30 mouse cellular contexts compared by ENCODE assay signal in the genomic region with DNA sequence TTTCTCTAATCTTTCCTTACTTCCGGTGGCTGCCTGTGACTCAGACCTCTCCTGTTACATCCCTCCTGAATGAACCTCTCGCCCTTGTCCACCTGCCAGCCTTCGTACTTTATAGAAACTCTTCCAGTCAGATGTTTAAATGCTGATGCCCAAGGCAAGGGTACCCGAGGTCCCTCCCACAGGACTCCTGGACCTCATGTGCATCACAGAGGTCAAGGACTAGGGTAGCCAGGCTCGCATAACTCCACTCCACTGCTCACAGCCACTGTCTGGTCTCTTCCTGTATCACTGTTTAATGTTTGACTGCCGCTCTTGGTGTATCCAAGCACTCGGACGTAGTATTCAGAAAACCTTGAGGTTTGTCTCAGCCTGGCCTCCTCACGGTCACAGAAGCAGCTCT. TPM values are rescaled to one million over a fixed set of nuclear protein-coding genes. Genes with fewer than 3 reads are reported as not detected.
A peak's percentile ranks its signal among the peaks of the same experiment; 100 is the strongest.
DNase-seq lines count a peak whose midpoint lies in the region; ATAC-seq lines count a peak whose summit lies in the region.
"Had no signal": no experiment of that assay in that cellular context is flagged by ENCODE, and none has a peak within 500 bp of the region (broad histone marks: within the 10 kb centered on the region; RNA-seq: fewer than 3 reads in every experiment).

No protein-coding gene starts in this region.

- peak; percentile 83 for DNase-seq in kidney, adult 11 months
- peak; percentile 78 for DNase-seq in kidney, adult 9 months
- DNase-seq in kidney, postnatal 25 days: peak; percentile 59 to 88
- no peak for DNase-seq in adrenal gland, adult 2 months
- DNase-seq in gastrocnemius, postnatal 4 days (ENCODE audit: low spot score in 2 of 2): no peak
- DNase-seq in cerebellum, adult 8-10 months: no peak
- DNase-seq: adrenal gland, postnatal 36 days; cerebellum, adult 11-12 months; cerebellum, postnatal 25 days; forebrain, postnatal 0 days; gastrocnemius, postnatal 14 days; heart, adult 18-20 months; heart, postnatal 14 days; lung, adult 2 months; lung, postnatal 14 days; retina, postnatal 1 day; right cerebral cortex, postnatal 25 days had no signal

- no peak for ATAC-seq in kidney, embryonic 14.5 days (ENCODE audit: low FRiP score, low TSS enrichment)
- ATAC-seq: forebrain, postnatal 0 days; liver, embryonic 12.5 days; midbrain, embryonic 13.5 days had no signal

- H3K9me3 ChIP-seq in kidney, embryonic 14.5 days (ENCODE audit: control insufficient read depth, low read length): no peaks in the 10 kb centered on the region
- H3K9me3 ChIP-seq: embryonic facial prominence, embryonic 12.5 days; heart, embryonic 13.5 days; limb, embryonic 13.5 days; liver, embryonic 12.5 days; midbrain, embryonic 13.5 days; neural tube, embryonic 12.5 days had no signal

- no peak overlapping the region for H3K4me2 ChIP-seq in kidney, embryonic 14.5 days (replicated peaks; ENCODE audit: low read depth, low read length)
- H3K4me2 ChIP-seq: embryonic facial prominence, embryonic 12.5 days; heart, embryonic 13.5 days; limb, embryonic 13.5 days; liver, embryonic 12.5 days; midbrain, embryonic 13.5 days; neural tube, embryonic 12.5 days had no signal

- 67% methylated on average over 9 of the region's 9 CpGs for WGBS in kidney, embryonic 14.5 days

- 0 out of 2 replicates have a peak, but pooled peaks cover 3% of the 10 kb centered on the region for H3K4me1 ChIP-seq in kidney, embryonic 14.5 days (ENCODE audit: control insufficient read depth, insufficient read depth, low read length)

- no peak overlapping the region for H3K9ac ChIP-seq in kidney, embryonic 14.5 days (ENCODE audit: low read depth, low read length)
- H3K9ac ChIP-seq: embryonic facial prominence, embryonic 12.5 days; forebrain, postnatal 0 days; heart, embryonic 13.5 days; limb, embryonic 13.5 days; liver, embryonic 12.5 days; midbrain, embryonic 13.5 days; neural tube, embryonic 12.5 days had no signal

- no peak overlapping the region for H3K27ac ChIP-seq in kidney, embryonic 14.5 days (ENCODE audit: low read depth, low read length)
- H3K27ac ChIP-seq: embryonic facial prominence, embryonic 12.5 days; heart, embryonic 13.5 days; limb, embryonic 13.5 days; liver, embryonic 12.5 days; midbrain, embryonic 13.5 days; neural tube, embryonic 12.5 days had no signal

- H3K36me3 ChIP-seq in kidney, embryonic 14.5 days (ENCODE audit: control insufficient read depth, insufficient read depth, low read length): peaks cover 4% of the 10 kb centered on the region; the same call in 1 of the 2 replicates
- H3K36me3 ChIP-seq: embryonic facial prominence, embryonic 12.5 days; heart, embryonic 13.5 days; limb, embryonic 13.5 days; liver, embryonic 12.5 days; midbrain, embryonic 13.5 days; neural tube, embryonic 12.5 days had no signal

- peaks cover 22% of the 10 kb centered on the region for H3K27me3 ChIP-seq in kidney, embryonic 14.5 days (ENCODE audit: control insufficient read depth, insufficient read depth, low read length)

- H3K4me3 ChIP-seq in kidney, embryonic 14.5 days (ENCODE audit: low read length): no peak overlapping the region
- H3K4me3 ChIP-seq: embryonic facial prominence, embryonic 12.5 days; heart, embryonic 13.5 days; limb, embryonic 13.5 days; liver, embryonic 12.5 days; midbrain, embryonic 13.5 days; neural tube, embryonic 12.5 days had no signal

RNA-seq across cellular contexts. Expression of gene Spint1, which starts 5.4 kb away (rescaled TPM):
- 23.6 and 38.1 TPM in 2 replicates for polyA plus RNA-seq in kidney, embryonic 14.5 days (2014; fragmentation: Nextera tagmentation; extraction: Ambion mirVana)
- 1 to 10 TPM; 1.8 to 3.4 TPM for total RNA-seq in adrenal gland, adult 2 months (2021)
- 1.9 and 2.9 TPM in 2 replicates for polyA plus RNA-seq in adrenal gland, adult 2 months (2012; rRNA removed)
- total RNA-seq in gastrocnemius, postnatal 4 days (2021): under 1 TPM in 1 of 2 experiments, not detected in 1; 0.15 TPM
- total RNA-seq: megakaryocyte, adult 5-6 weeks had no signal

RNA-seq across cellular contexts. Expression of gene Ppp1r14d, which starts 12.8 kb away (rescaled TPM):
- 0.28 and 0.94 TPM in 2 replicates for polyA plus RNA-seq in kidney, embryonic 14.5 days (2014; fragmentation: Nextera tagmentation; extraction: Ambion mirVana)
- not detected for total RNA-seq in adrenal gland, adult 2 months (2021)
- polyA plus RNA-seq in adrenal gland, adult 2 months (2012; rRNA removed): not detected in 2 replicates
- not detected for total RNA-seq in gastrocnemius, postnatal 4 days (2021)
- total RNA-seq: adrenal gland, postnatal 36 days; forebrain, postnatal 0 days; gastrocnemius, postnatal 14 days; heart, adult 18-20 months; heart, postnatal 14 days; layer of hippocampus, adult 18-20 months; layer of hippocampus, postnatal 25 days; left cerebral cortex, postnatal 14 days; megakaryocyte, adult 5-6 weeks had no signal
- polyA plus RNA-seq: forebrain, embryonic 11.5 days; forebrain, postnatal 0 days; heart, embryonic 13.5 days; limb, embryonic 13.5 days; liver, embryonic 12.5 days; midbrain, embryonic 13.5 days; neural tube, embryonic 12.5 days; spleen, adult 2 months had no signal

RNA-seq across cellular contexts. Expression of gene Rhov, which starts 28.5 kb away (rescaled TPM):
- polyA plus RNA-seq in kidney, embryonic 14.5 days (2014; fragmentation: Nextera tagmentation; extraction: Ambion mirVana): 0.23 and 0.61 TPM in 2 replicates
- 1 to 10 TPM in 1 of 2 experiments, under 1 TPM in 1; 0.23 to 2.2 TPM for total RNA-seq in adrenal gland, adult 2 months (2021)
- polyA plus RNA-seq in adrenal gland, adult 2 months (2012; rRNA removed): 0.34 and 0.91 TPM in 2 replicates
- under 1 TPM in 1 of 2 experiments, not detected in 1; 0.16 TPM for total RNA-seq in gastrocnemius, postnatal 4 days (2021)
- total RNA-seq: gastrocnemius, postnatal 14 days; heart, adult 18-20 months; heart, postnatal 14 days had no signal

RNA-seq across cellular contexts. Expression of gene Dnajc17, which starts 34.0 kb away (rescaled TPM):
- polyA plus RNA-seq in kidney, embryonic 14.5 days (2014; fragmentation: Nextera tagmentation; extraction: Ambion mirVana): 21.4 and 24.5 TPM in 2 replicates
- total RNA-seq in adrenal gland, adult 2 months (2021): 10 to 100 TPM; 12.3 to 21.0 TPM
- 3.6 and 3.7 TPM in 2 replicates for polyA plus RNA-seq in adrenal gland, adult 2 months (2012; rRNA removed)
- 10 to 100 TPM; 16.7 to 17.2 TPM for total RNA-seq in gastrocnemius, postnatal 4 days (2021)

RNA-seq across cellular contexts. Expression of gene Zfyve19, which starts 34.1 kb away (rescaled TPM):
- 47.9 and 49.1 TPM in 2 replicates for polyA plus RNA-seq in kidney, embryonic 14.5 days (2014; fragmentation: Nextera tagmentation; extraction: Ambion mirVana)
- 10 to 100 TPM; 29.5 to 36.1 TPM for total RNA-seq in adrenal gland, adult 2 months (2021)
- polyA plus RNA-seq in adrenal gland, adult 2 months (2012; rRNA removed): 30.4 and 33.4 TPM in 2 replicates
- total RNA-seq in gastrocnemius, postnatal 4 days (2021): 10 to 100 TPM; 24.6 to 25.9 TPM

Comparison
In these comparisons a context has a peak if more than half of its experiments do, and no peak if none do; other contexts are left out.
1. DNase-seq: peak in kidney, adult 11 months (single experiment), kidney, adult 9 months (single experiment) and kidney, postnatal 25 days (2 of 2); none in adrenal gland, adult 2 months (single experiment), gastrocnemius, postnatal 4 days (0 of 2) and cerebellum, adult 8-10 months (single experiment).